Comparison of ENCODE assay signal across 8 mouse cellular contexts in genomic region chr1:37866286-37866685, GRCm38 (mm10). TPM values are rescaled to one million over a fixed set of nuclear protein-coding genes. Genes with fewer than 3 reads are reported as not detected.
DNase-seq lines count a peak whose midpoint lies in the region; ATAC-seq and TF ChIP-seq lines count a peak whose summit lies in the region.

Tsga10 (minus strand) TSS chr1:37866429.

- no peak for TF ChIP-seq CTCF in layer of hippocampus, adult 2 months (conservative IDR thresholded peaks at IDR 0.05)
- no peak for TF ChIP-seq CTCF in intestine, postnatal 0 days (IDR thresholded peaks at IDR 0.05; ENCODE audit: low read depth)

- H3K4me1 ChIP-seq in embryonic facial prominence, embryonic 10.5 days = peaks cover 10% of the 10 kb centered on the region
- H3K4me1 ChIP-seq in intestine, postnatal 0 days (replicated peaks; ENCODE audit: control insufficient read depth, insufficient read depth, low read length) = no peaks in the 10 kb centered on the region
- H3K4me1 ChIP-seq in midbrain, embryonic 14.5 days (ENCODE audit: control insufficient read depth, insufficient read depth, low read length) = 0 out of 2 replicates have a peak, but pooled peaks cover 8% of the 10 kb centered on the region

- H3K9me3 ChIP-seq in embryonic facial prominence, embryonic 10.5 days = no peaks in the 10 kb centered on the region
- no peaks in the 10 kb centered on the region for H3K9me3 ChIP-seq in intestine, postnatal 0 days (ENCODE audit: control insufficient read depth)
- no peaks in the 10 kb centered on the region for H3K9me3 ChIP-seq in midbrain, embryonic 14.5 days (ENCODE audit: control insufficient read depth, low read length)

- H3K27me3 ChIP-seq in embryonic facial prominence, embryonic 10.5 days (replicated peaks; ENCODE audit: low read depth, poor library complexity, severe bottlenecking) = no peaks in the 10 kb centered on the region; the same call in none of the 2 replicates
- H3K27me3 ChIP-seq in intestine, postnatal 0 days (replicated peaks; ENCODE audit: control insufficient read depth, insufficient read depth, low read length) = no peaks in the 10 kb centered on the region
- H3K27me3 ChIP-seq in midbrain, embryonic 14.5 days (ENCODE audit: control insufficient read depth, insufficient read depth, low read length) = no peaks in the 10 kb centered on the region

- no peak for DNase-seq in layer of hippocampus, adult 2 months (ENCODE audit: low spot score in 2 of 2)
- no peak for DNase-seq in layer of hippocampus, adult 9-10 months (ENCODE audit: low spot score)
- DNase-seq in embryonic facial prominence, embryonic 10.5 days (ENCODE audit: low spot score) = no peak
- DNase-seq in midbrain, embryonic 14.5 days = no peak
- no peak for DNase-seq in gastrocnemius, postnatal 25 days
- DNase-seq in embryo, embryonic 10.5 days (ENCODE audit: low spot score) = no peak
- DNase-seq in cerebellum, adult 9-10 months = no peak

- peak within 1 kb of the TSS; percentile 86 for H3K4me3 ChIP-seq in layer of hippocampus, adult 2 months
- H3K4me3 ChIP-seq in embryonic facial prominence, embryonic 10.5 days = peak within 1 kb of the TSS; percentile 72
- H3K4me3 ChIP-seq in intestine, postnatal 0 days (ENCODE audit: low read depth, low read length) = peak within 1 kb of the TSS; percentile 60
- H3K4me3 ChIP-seq in midbrain, embryonic 14.5 days (replicated peaks; ENCODE audit: low read depth, low read length) = peak within 1 kb of the TSS; percentile 67

- no peaks in the 10 kb centered on the region for H3K36me3 ChIP-seq in embryonic facial prominence, embryonic 10.5 days (replicated peaks)
- H3K36me3 ChIP-seq in intestine, postnatal 0 days (ENCODE audit: control insufficient read depth, insufficient read depth) = no peaks in the 10 kb centered on the region
- H3K36me3 ChIP-seq in midbrain, embryonic 14.5 days (ENCODE audit: control insufficient read depth, insufficient read depth, low read length) = no peaks in the 10 kb centered on the region

- H3K9ac ChIP-seq in intestine, postnatal 0 days (ENCODE audit: low read depth, low read length) = peak within 1 kb of the TSS; percentile 57
- peak within 1 kb of the TSS; percentile 64 for H3K9ac ChIP-seq in midbrain, embryonic 14.5 days (replicated peaks; ENCODE audit: low read length)

- peak within 1 kb of the TSS; percentile 98 for H3K27ac ChIP-seq in layer of hippocampus, adult 2 months
- peak within 1 kb of the TSS; percentile 88 for H3K27ac ChIP-seq in embryonic facial prominence, embryonic 10.5 days (replicated peaks)
- peak within 1 kb of the TSS; percentile 54; the same call in 1 of the 2 replicates for H3K27ac ChIP-seq in intestine, postnatal 0 days (ENCODE audit: low read depth, low read length)
- peak within 1 kb of the TSS; percentile 91 for H3K27ac ChIP-seq in midbrain, embryonic 14.5 days (replicated peaks; ENCODE audit: low read depth, low read length)

- H3K4me2 ChIP-seq in intestine, postnatal 0 days (replicated peaks; ENCODE audit: low read depth) = peak within 1 kb of the TSS; percentile 81
- peak within 1 kb of the TSS; percentile 71 for H3K4me2 ChIP-seq in midbrain, embryonic 14.5 days (ENCODE audit: low read length)

- ATAC-seq in intestine, postnatal 0 days = no peak
- no peak for ATAC-seq in midbrain, embryonic 14.5 days (ENCODE audit: low FRiP score, low TSS enrichment)

- 87% methylated on average over 6 of the region's 6 CpGs for WGBS in embryonic facial prominence, embryonic 10.5 days
- WGBS in intestine, postnatal 0 days = 78% methylated on average over 6 of the region's 6 CpGs
- WGBS in midbrain, embryonic 14.5 days = 83% methylated on average over 6 of the region's 6 CpGs

RNA-seq across cellular contexts. Expression of gene Tsga10, which starts in this region (rescaled TPM):
- 10 to 100 TPM; 24.8 to 28.6 TPM for total RNA-seq in layer of hippocampus, adult 2 months (2021)
- 6.6 and 7.5 TPM in 2 replicates for polyA plus RNA-seq in embryonic facial prominence, embryonic 10.5 days (2016; fragmentation: Nextera tagmentation; extraction: Ambion mirVana)
- polyA plus RNA-seq in intestine, postnatal 0 days (2015; fragmentation: Nextera tagmentation; extraction: Ambion mirVana) = 2.0 and 2.1 TPM in 2 replicates
- 20.8 and 23.3 TPM in 2 replicates for polyA plus RNA-seq in midbrain, embryonic 14.5 days (2014; fragmentation: Nextera tagmentation; extraction: Ambion mirVana)
- total RNA-seq in gastrocnemius, postnatal 25 days (2021) = 1 to 10 TPM; 3.9 to 4.0 TPM

Comparison
In these comparisons a context has a peak if more than half of its experiments do, and no peak if none do; other contexts are left out.
1. RNA of gene Tsga10 (total RNA-seq): 24.8 to 28.6 TPM in layer of hippocampus, adult 2 months; 3.9 to 4.0 TPM in gastrocnemius, postnatal 25 days; every median in the first group is over 4 times any median in the second.
2. Peak in every context shown above with its lines, with median percentiles within 50 percentile points of each other: H3K27ac ChIP-seq and H3K4me3 ChIP-seq.